Mouse (Mus musculus) ES-E14 (cell line): ENCODE measurements around the gene Nell1.

ENCODE experiments used
- CHD2 ChIP-seq: IDR thresholded peaks from 2 replicates; pipeline ENCODE4 v1.6.1; 2014; ENCODE audit warnings: mild to moderate bottlenecking, low read depth, low read length, inconsistent platforms
- HCFC1 ChIP-seq: IDR thresholded peaks from 2 replicates; pipeline ENCODE4 v1.6.1; 2012; ENCODE audit warnings: low read length, inconsistent platforms, borderline replicate concordance; ENCODE audit not compliant: insufficient read depth
- MAFK ChIP-seq: IDR thresholded peaks from 2 replicates; pipeline ENCODE4 v1.6.1; 2014; ENCODE audit warnings: mild to moderate bottlenecking, low read depth, low read length, inconsistent platforms; ENCODE audit not compliant: insufficient read depth
- ZC3H11A ChIP-seq: IDR thresholded peaks from 2 replicates; pipeline ENCODE4 v1.6.1; 2012; ENCODE audit warnings: low read depth, mild to moderate bottlenecking, inconsistent platforms, low read length, borderline replicate concordance
- ZNF384 ChIP-seq: IDR thresholded peaks from 2 replicates; pipeline ENCODE4 v1.6.1; 2012; ENCODE audit warnings: low read depth, low read length, inconsistent platforms

GRCm38 (mm10) chr7:50850271-50850670 lies 875.6 kb downstream of the Nell1 start:
- TF ChIP-seq ZC3H11A (no peak), MAFK (no peak), CHD2 (no peak), ZNF384 (no peak), HCFC1 (no peak)
